Mouse (Mus musculus) spleen, postnatal 4 days (tissue): ENCODE data around the gene Kifap3.

ENCODE experiments used
- DNase-seq, 2 experiments: peaks; one replicate each; pipeline ENCODE4 v3.0.0; 2022; ENCODE audit warnings: low spot score in 2 of 2

Kifap3 gene

DNA sequence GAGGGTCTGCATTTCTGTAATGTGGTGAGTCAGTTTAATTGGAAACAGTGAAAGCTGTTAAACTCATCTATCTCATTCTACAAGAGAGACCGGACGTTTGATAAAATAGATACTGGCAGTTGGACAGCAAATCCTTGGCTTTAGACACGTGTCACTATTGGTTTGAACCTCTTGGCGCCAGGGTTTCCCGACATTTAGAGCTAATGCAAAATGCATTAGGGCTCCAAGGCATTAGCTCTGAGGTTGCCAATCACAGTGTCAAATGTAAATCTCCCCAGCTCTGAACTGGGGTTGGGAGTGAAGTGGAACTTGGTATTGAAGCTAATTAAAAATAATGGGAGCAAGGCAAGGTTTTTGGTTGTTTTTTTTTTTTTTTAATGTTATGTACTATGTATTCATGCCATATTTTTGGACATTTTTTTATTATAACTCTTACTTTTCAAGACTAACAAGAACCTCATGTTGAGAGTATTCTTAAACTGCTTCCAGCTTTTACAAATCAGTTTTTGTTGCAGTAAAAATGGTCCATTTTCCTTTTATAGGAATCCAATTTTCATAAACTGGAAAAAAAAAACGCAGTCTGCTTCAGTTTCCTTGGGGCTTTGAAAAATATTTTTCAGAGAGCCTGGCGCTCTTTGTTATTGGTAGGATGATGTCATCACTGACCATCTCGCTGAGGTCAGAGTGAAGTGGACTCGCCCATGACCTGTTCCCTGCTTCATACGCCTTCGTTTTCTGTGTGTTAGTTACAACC is 114.6 kb downstream of the Kifap3 start:
- no peak for DNase-seq

DNA sequence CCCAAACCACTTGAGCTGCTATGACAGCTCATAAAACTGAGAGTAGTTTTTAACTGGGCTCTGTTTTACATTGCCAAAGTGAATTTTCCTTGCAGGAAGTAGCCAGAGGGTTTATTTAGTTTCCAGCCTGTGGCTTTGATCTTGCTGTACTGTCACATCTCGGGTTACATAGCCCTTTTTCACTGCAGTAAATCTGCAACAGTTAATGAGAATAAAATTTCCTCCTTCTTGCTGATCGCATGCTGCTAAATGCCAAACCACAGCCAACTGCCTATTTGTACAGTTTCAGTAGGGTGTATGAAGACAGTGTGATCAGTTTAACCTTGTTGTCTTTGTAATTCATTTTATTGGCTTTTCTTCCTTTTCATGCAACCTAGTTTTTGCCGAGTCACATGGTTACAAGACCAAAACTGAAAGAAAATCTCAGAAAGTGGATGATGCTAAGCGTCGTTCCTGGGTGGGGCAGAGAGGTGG is 118.9 kb downstream of the Kifap3 start:
- no peak for DNase-seq

DNA sequence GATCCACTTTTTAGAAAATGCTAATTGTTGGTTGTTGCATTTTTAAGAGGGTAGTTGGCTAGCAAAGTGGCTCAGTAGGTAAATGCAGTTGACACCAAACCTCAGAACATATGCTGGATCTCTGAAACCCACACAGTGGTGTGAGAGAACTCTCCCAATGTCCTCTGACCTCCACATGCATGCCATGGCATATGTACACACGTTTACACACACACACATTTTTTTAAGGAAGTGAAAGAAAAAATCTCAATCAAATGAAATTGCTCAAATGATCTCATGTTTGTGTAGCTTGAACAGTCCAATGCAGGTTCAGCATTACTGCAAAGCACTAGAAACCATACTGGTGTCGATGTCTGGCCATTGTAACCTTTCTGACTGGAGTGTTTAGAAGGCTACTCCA is 120.2 kb downstream of the Kifap3 start:
- no peak for DNase-seq

DNA sequence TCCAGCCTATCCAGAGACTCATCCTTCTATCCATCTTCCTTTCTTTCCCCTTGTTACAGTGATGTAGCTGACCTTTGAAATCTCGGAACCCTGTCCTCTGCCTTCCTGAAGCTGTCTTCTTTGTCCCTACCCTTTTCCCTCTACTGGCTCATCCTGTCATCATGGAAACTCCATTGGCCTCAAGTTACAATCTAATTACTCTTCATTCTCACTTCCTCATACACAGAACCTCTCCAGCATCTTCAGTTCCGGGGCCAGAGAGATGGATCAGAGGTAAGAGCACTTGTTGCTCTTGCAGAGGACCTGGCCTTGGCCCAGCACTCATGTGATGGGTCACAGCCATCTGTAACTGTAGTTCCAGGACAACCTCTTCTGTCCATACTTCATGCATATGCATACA is 120.8 kb downstream of the Kifap3 start:
- no peak for DNase-seq

DNA sequence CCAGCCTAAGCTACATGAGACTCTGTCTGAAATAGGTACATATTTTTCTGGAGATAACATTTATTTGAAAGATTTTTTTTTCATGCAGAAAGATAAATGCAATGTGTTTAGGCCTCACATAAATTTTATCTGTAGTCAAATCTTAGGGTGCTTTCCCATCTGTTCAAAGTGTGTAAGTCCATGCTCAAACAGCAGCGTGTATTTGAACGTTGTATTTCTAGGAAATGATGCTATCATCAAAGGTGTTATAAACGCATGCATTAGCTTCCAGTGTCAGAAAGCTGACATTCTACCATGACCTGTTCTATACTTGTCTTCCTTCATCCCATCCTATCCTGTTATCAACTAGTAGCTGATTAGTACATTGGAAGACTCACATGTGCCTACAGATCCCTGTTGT is 124.0 kb downstream of the Kifap3 start:
- no peak for DNase-seq

DNA sequence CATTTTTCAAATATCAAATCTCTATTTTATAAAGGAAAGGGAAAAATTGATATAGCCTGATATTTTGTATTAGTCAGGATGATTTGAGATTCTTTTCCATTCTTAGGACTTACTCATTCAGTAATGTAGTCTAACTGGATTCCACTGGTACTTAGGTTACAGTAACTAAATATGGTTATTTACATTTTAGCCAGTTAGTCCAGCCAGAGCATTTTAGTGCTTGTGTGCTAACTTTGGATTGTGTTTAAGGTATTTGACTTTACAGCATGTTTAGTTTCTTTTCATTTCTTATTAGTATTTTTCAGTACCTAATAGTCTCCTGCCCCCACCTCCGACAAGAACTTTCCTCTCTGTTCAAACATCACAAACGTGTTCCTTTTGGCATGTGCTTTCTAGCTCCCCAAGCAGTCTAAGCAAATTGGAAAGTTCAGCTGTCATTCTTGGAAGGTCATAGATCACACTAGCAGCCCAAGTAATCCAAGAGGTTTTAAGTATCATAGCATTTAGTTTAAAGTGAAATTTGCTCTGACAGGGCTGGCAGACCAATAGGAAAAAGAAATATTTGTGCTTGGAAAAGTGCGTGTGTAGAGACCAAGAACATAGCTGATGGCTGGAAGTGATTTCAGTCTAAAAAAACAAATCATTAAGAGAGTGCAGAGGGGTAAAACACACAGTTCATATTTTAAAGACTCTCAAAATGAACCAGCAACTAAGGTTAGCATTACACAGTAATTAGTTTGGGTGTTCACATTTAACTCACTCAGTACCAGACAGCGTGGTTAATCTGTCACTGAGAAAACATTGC is 127.8 kb downstream of the Kifap3 start:
- no peak for DNase-seq

DNA sequence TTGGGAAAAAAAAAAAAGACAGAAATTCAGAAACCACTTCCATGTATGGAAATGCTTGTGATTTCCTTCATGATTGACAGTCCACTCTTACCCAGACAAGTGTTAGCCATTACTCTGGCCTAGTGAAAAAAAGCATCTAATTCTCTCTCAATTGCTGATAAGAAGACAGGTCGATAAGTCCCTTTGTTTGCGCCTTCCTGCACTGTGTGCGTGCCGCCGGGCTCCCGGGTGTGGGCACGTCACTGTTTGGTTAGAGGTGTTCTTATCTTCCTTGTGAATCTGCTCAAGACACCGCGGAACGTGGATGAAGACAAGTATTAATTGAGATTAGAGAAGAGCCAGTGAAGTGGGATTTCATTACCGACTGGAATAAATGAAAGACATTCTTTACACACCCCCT is 129.0 kb downstream of the Kifap3 start:
- DNase-seq, result no peak

DNA sequence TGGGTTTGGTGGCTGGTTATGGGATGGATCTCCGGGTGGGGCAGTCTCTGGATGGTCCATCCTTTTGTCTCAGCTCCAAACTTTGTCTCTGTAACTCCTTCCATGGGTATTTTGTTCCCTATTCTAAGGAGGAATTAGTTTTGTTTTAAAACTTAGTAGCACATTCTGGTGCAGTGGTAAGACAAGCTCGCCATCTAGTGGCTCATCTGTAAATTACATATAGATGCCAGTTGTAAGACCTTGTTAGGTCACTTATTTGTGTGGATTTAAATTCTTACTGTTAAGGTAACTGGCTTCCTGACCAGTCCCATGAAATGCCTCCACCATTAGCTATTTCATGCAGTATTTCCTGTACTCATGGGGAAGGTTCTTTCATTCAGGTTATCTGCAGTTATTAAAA is 131.0 kb downstream of the Kifap3 start:
- no peak for DNase-seq

DNA sequence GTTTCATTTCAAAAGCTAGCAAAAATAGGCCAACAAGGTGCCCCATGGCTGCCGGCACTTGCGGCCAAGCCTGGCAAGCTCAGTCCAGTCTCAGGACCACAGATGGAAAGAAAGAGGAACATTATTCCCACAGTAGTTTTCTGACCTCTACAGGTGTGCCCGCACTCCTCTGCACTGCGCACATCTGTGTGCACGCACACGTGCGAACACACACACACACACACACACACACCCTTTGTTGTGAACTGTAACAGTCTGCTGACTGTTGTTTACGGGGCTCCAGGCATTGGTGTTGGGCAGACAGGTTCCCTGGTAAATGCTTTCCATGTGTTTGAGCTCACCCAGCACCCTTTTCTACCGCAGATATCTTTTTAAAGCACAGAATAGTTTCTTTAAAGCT is 131.4 kb downstream of the Kifap3 start:
- peak in 1 of 2 experiments; percentile 57 for DNase-seq

DNA sequence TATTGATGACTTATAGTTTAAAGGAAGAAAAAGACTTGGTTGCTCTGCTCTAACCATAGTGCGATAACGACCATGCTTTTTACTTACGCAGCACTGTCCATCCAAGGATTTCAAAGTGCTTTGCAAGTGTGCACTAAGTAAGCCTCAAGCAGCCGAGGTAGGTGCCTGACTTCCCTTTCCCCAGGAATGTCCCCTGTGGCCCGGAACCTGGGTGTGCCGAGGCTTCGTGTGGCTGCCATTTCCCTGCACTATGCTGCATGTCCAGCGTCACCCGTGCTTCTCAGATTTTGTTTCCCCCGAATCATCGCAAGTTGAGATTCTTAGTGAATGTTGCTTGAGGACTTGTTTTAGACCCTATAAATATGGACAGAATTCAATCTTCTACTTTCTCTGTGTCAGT is 132.6 kb downstream of the Kifap3 start:
- peak in 1 of 2 experiments; percentile 53 for DNase-seq

DNA sequence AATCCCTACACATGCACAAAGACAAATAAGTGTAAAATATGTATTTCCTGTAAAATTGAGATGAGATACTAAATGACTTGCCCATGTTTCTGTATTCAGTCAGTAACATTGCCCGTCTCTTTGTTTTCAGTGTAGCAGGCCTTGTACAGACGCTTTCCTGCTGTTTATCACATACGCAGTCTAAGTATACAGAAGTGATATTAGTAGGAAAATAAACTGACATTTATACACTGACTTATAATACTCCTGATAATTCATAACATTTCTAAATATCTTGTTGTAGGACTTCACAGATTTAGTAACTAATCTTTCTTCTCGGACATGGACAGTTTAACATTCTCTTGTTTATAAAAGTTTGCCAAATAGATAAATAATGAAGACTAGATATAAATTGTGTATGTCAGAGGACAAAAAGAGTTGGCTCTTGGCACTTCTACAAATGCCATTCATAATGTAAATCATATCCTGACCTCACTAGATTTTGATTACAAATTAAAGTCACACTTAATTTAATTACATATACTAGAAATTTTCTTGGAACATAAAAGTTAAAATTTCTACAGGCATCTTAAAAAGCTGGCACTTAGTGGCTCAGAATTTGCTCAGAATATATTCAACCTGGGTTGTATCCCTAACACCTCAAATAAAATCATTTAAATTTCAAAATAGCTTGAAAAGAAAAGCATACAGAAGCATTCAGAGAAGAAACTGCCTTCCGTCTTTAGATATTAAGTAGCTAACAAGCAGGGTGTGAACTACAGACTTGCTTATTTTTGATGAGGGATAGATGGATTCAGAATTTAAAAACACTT is 138.2 kb downstream of the Kifap3 start:
- no peak for DNase-seq

DNA sequence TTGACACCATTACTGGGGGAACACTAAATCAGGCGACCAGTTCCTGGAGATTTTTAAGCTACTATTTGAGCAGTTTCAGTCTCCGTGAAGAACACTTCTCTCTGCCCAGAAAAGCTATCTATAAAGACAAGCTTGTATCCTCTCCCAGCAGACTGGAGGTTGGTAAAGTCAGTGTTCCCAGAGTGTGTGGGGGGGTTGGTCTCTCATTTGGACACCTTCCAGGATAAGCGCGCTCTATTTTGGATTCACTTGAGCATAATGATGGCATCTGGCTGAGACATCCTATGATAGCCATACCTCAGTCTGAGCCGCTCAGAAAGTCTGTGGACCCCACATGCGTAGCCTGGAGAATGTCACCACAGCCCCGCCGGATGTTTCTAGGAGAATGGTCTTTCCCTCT is 144.7 kb downstream of the Kifap3 start:
- DNase-seq, result no peak

DNA sequence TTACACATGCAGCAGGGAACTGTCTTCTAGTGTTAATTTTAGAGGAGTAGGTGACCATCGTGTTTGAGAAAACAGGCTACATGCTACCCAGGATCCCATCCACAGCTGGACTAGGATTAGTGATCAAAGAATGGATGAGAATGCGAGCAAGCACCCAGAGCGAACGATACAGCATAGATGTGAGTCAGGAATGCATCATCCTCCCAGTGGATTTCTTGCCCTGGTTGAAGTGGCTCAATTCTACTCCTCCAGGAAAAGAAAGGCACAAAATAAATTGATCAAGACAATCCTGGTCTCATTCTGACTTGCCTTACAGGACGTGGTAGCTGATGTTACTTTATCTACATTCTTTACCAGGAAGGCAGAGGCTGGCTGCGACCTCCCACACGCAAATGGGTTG is 149.5 kb downstream of the Kifap3 start, which contains the start of gene Scyl3:
Scyl3 (plus strand) TSS at position 255 of the 400 bp plus-strand sequence.
- DNase-seq, result no peak

DNA sequence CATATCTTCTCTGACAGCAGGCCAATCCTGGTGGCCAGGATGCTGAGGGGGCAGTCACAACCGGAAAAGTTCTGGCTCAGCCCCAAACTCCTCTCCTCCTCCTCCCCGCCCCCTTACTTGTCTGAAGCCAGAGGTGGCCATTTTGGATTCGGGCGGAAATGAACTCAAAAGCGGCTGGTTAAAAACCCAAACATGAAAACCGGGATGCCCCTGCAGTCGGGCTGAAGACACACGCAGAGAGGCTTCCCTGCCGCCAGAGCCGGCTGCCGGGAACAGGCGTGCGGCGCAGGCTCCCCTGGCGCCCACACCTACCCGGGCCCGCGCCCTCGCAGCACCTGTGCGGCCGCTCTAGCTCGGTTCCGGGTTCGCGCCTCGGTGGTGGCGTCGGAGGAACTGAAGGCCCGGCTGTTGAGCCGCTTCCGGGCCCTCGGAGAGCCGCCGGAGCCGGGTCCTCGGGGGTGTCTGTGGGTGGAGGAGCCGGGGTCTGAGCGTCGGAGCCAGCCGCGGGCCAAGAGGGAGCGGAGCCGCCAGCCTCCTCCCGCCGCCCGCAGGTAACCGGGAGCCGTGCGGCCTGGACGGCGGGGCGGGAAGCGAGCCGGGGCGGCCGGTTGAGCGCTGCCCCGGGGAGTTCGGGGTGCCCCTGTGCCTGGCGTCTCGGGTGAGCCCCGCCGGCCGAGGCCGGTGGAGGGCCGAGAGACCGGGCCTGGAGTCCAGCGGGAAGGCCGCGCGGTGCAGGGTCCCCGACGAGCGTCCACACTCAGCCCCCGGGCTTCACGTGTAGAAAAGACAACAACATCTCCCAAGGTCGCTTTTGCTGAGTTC is 150.5 kb downstream of the Kifap3 start:
- peak; percentile 81 to 90 for DNase-seq

DNA sequence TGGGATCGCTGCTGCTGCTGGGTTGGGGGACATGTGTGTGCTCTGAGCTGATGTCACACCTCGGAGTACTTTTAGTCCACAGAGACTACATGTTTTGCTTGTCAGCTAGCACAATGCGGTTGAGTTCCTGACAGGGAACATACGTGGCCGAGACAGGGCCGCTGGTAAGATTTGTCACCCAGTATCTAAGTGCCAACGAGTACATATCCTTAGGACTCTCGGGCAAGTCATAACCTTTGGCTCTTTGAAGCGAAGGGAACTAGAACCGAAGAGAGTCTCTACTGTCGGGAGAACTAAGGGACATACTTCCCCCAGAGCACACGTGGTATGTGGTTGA is 151.0 kb downstream of the Kifap3 start:
- DNase-seq, result no peak

DNA sequence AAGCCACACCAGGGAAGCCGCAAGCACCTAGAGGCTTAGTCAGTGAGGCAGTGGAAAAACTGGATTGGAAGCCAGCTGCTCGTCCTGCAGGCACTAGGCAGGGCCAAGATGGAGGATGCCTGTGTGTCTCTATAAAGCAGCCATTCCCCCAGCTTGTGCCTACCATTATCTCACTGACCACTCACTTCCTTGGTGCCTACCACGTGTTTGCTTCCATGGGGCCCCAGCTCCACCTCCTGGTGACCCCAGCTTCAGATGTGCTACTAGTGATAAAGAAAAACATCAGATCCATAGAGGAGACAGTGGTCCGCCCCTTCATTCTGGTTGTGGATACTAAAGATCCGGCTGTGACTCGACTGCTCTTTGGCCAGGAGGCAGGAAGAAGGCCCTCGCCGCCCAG is 152.4 kb downstream of the Kifap3 start:
- no peak for DNase-seq

DNA sequence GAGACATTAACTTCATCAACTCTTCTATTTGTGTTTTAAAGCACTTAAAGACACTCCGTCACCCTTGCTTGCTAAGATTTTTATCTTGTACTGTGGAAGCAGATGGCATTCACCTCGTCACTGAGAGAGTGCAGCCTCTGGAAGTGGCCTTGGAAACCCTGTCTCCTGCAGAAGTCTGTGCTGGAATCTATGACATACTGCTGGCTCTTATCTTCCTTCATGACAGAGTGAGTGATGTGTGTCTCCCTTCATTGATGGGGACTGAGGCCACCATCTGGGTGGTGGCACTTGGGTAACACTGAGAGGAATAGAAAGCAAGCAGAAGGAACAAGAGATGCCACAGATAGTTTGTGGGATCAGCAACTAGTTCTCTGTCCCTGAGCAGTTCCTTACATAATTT is 155.2 kb downstream of the Kifap3 start:
- DNase-seq, result no peak

DNA sequence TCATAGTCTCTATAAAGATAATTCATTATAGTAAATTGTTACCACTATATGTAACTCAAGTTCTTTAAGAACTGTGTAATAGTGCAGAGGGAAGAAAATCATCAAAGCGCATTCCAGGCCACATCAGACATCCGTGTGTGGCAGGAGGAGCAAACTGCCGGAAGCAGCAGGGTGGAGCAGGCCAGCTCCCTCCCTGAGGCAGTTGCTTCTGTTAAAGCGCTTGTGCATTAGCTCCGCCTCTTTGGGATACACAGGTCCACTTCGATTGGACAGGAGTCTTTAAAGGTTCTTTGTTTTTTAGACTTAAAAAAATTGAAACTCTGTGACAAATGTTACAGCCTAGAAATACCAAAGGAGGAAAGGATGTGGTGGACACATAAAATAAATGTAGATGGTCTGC is 162.7 kb downstream of the Kifap3 start:
- DNase-seq, result peak in 1 of 2 experiments; percentile 22

DNA sequence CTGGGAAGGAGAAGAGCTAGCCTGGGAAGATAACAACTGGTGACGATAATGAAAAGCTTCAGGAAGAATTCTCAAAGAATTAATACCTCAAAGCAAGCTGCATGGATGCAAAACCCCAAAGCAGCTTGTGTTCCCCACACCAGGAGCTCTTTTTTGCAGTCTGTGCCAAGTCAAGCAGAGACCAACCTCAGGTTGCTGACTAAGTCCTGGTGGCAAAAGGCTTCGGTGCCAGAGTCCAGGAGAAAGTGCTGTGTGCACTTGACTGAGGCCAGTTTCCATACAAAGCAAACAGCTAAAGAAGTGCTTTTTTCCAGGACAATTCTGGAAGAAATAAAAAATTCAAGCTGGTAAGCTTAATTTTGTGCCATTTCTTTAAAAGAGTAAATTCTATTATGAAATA is 174.0 kb downstream of the Kifap3 start:
- no peak for DNase-seq

DNA sequence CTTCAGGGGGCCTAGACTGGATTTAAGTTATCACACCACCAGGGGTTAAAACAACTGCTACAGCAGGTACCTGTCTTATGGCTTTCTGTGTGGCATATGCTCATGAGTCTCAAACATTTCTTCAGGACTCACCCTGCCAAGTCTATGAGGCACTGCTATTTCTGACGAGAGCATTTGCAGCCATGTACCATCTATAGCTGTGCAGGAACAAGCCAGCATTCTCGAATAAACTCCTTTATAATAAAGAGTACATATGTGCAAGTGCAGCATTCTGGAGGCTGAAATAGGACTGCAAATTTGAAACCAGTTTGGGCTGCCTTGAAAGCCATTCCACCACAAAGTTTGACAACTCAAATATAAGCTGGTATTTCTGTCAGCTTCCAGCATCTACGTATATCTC is 178.7 kb downstream of the Kifap3 start:
- DNase-seq, result no peak

DNA sequence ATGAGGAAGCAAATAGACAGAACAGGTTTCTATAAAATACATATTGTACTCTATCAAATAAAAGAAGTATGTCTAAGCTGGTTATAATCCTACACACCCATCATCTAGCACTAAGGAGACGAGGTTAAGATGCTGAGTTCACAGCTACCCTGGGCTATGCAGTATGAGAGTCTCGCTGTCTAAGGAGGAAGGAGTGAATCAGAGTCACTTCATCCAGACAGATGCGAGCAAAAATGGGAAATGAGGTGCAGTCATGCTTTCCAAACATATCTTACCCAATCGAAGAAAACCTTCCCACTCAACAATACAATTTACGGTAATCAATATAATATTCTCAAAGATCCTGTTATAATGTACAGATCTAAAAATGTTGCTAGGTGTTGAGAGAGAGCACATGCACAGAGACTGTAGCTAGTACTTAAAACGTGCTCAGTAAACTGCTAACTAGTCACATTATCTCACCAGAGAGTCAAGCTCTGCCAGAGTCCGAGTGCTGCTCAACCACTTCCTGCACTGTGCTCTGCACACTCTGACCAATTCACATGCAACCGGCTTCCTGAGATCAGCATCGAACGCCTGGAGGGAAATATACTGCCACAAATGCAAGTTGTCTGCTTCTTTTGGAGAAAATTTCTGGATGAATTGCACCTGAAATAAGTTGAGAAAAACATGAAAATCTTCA is 184.8 kb downstream of the Kifap3 start:
- no peak for DNase-seq
